Mouse (Mus musculus) hematopoietic stem cell, adult 5-6 weeks (primary cell): ENCODE measurements around the gene Smyd5. TPM values are rescaled to one million over a fixed set of nuclear protein-coding genes. Genes with fewer than 3 reads are reported as not detected.
"Not testable (repeated sequence)": the region's sequence is repeated elsewhere in the genome, so short reads cannot be mapped to it uniquely, and the experiment has no call there.

Source experiments
- ATAC-seq, 2 experiments: fragments of 125-278 bp in 1 of 2; replicated peaks in 1 of 2; 2 replicates each; pipeline ENCODE4 v1.8.0; 2016 to 2017; ENCODE audit warnings: inconsistent platforms in 2 of 2, mild to moderate bottlenecking in 2 of 2, moderate number of reproducible peaks in 2 of 2, low read depth in 1 of 2, moderate TSS enrichment in 1 of 2; ENCODE audit not compliant: low FRiP score in 2 of 2, poor library complexity in 2 of 2, severe bottlenecking in 2 of 2, insufficient read depth in 1 of 2, low TSS enrichment in 1 of 2
- total RNA-seq: library from RNA; stranded (forward); fragments of 172-1452, 232-1000 nt; gene quantifications from 2 replicates; pipeline ENCODE4 v1.2.3, GENCODE M21; 2017

The Smyd5 gene
- total RNA-seq, 1 experiment from 2014 or later: 48.8 TPM

DNA sequence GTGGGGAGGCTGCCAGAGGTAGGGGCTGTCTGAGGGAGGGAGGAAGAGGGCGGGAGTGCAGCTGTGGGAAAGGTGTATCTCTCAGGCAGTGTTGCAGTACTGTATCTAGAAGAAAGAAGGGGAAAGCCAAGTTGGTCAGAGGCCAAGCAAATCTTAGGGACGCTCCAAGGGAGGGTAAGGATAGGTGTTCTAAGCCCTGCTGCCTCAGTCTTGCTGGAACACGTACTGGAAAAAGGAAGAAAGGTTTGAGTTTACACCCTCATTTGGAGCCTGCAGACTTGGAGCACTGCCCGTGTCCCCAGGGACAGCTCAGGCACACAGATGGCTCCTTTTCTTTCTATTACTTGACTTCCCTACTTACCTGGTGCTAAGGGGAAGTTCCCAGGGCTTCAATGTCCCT lies 9.4 kb downstream of the Smyd5 start:
- ATAC-seq: no peak

GRCm38 (mm10) chr6:85443488-85444233 lies 11.9 kb downstream of the Smyd5 start:
- ATAC-seq: no peak

DNA sequence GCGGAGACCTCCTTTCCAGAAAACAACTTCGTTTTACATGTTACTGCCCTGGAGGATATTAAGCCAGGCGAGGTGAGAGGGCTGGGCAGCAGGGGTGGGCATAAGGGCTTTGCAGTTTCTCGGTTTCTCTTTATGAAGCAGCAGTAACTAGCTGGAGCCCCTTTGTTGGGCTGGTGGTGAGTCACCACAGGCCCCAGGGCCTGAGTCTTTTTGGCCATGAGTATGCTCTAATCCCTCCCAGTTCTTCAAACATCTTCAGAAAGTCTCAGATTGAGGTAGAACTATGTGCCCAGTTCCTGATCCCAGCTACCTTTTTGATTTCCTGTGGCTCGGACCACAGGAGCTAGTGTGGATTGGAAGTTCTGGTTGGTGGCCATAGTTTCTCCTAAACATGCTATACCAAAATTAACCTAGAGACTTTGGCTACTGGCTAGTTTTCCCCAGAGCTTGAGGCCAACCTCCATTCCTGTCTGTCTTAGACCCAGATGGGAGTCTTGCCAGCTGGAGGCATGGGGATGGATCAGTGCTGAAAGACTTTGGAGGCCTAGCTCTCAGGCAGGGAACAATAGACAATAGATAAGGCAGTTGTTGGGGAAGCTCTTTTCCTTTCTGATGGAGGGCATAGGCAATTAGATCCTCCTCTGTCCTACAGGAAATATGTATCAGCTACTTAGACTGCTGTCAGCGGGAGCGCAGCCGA lies 12.6 kb downstream of the Smyd5 start:
- no peak for ATAC-seq

- no peak for ATAC-seq
Measured at GRCm38 (mm10) chr6:85445286-85445685, 13.5 kb downstream of the Smyd5 start.

GRCm38 (mm10) chr6:85447351-85447750 lies 15.6 kb downstream of the Smyd5 start:
- no peak for ATAC-seq

- ATAC-seq: not testable (repeated sequence)
Measured at GRCm38 (mm10) chr6:85450140-85450539, 18.4 kb downstream of the Smyd5 start.

GRCm38 (mm10) chr6:85450697-85451663 lies 19.2 kb downstream of the Smyd5 start, which contains the start of gene Cct7:
Gene Cct7, plus strand, starts transcription at chr6:85451514.
- peak; percentile 91 for ATAC-seq

- peak; percentile 67 to 81 for ATAC-seq
Measured at GRCm38 (mm10) chr6:85451664-85452410, 20.0 kb downstream of the Smyd5 start, which contains the start of gene Pradc1. Gene Pradc1, minus strand, starts transcription at chr6:85451970.

- 0 out of 4 replicates have a peak, but pooled peaks have one; percentile 0 to 12 for ATAC-seq
Measured at GRCm38 (mm10) chr6:85452411-85452665, 20.5 kb downstream of the Smyd5 start.

DNA sequence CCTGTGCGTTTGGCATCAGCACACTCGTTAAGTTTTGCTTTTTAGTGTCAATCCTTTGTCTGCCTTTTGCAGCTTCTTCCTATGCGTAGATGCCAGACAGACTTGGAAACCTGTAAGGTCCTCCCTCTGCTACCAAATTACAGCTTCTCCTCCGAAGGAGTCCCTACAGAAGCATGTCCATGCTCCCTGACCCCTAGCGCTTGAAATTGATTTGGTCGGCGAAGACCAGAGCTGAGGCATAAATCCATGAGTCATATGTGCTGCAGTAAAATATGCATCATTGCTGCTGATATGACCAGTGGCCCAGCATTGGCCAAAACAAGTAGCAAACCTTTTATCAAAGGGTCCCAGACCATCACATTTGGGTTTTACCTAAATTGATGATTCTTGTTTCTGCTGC lies 21.0 kb downstream of the Smyd5 start:
- no peak for ATAC-seq

- ATAC-seq: no peak
Measured at GRCm38 (mm10) chr6:85459621-85460020, 27.8 kb downstream of the Smyd5 start.

- no peak for ATAC-seq
Measured at GRCm38 (mm10) chr6:85465381-85465780, 33.6 kb downstream of the Smyd5 start.

DNA sequence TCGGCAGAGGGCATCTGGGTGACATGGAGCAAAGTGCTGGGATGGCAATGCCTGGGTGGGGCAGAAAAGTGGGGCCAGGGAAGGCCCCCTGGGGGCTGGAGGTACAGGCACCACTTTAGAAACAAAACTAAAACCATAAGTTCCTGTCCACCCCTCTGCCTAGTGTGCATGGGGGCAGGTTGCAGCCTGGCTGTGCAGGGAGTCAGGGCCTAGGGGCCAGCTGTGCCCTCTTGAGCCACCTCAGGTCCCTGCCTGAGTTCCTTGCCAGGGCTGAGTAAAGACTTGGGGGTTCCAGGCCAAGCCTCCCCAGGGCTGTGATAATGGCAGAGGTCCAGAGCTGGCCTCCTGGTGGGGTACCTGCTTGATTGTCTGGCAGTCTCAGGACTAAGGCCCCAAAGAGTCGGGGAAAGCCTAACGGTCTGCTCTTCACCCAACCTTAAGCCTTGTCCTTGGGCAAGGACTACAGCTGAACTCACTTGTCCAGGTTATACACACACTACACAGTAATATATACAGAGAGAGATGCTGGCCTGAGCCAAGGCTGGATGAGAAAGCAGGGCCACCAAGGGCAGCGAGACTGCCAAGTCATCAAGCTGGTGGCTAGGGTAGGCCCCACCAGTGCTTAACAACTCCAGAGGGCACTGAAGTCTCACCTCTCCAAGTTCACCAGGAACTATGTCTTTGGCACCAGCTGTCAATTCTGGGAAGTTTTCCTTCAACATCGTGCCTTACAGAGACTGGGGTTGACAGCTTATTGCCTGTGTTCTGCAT lies 38.1 kb downstream of the Smyd5 start:
- ATAC-seq: peak in 1 of 2 experiments; percentile 22; a peak in 1 of 4 replicates

GRCm38 (mm10) chr6:85471962-85472361 lies 40.2 kb downstream of the Smyd5 start:
- no peak for ATAC-seq

DNA sequence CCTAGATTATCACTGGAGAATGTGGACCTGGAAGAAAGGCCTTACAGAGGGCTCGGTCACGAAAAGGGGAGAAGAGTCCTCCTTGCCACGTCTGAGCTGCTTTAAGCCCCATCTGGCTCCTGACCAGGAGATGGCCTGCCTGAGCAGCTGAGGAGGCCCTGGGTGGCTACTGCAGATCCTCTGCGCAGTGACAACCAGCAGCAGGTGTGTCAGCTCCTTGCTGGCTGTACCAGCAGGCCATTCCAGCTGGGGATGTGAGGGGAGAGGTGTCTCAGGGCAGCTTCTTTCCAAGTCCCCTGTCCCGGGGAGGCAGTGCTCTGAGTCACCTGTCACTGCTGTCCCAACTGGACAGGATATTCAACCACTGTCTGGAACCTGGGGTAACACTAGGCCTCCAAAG lies 40.8 kb downstream of the Smyd5 start:
- no peak for ATAC-seq

- ATAC-seq: no peak
Measured at GRCm38 (mm10) chr6:85475581-85475980, 43.8 kb downstream of the Smyd5 start.
